Mouse (Mus musculus) monocyte, adult 59 days (primary cell): ENCODE results near the gene Ucp1. TPM values are rescaled to one million over a fixed set of nuclear protein-coding genes. Genes with fewer than 3 reads are reported as not detected.

ENCODE experiments used
- total RNA-seq, 2 experiments: library from RNA; stranded (reverse); gene quantifications; one replicate each; pipeline ENCODE4 v1.2.4; 2023

Gene Ucp1
- total RNA-seq = under 1 TPM; 0.29 to 0.30 TPM

DNA sequence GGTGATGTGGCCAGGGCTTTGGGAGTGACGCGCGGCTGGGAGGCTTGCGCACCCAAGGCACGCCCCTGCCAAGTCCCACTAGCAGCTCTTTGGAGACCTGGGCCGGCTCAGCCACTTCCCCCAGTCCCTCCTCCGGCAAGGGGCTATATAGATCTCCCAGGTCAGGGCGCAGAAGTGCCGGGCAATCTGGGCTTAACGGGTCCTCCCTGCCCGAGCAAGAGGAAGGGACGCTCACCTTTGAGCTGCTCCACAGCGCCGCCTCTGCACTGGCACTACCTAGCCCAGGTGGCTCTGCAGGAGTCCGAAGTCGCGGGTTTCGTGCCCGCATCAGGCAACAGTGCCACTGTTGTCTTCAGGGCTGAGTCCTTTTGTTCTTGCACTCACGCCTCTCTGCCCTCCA lies at the start of gene Ucp1:
TSS of gene Ucp1 (plus strand) at position 177 of the 400 bp plus-strand sequence.

GRCm38 (mm10) chr8:83331899-83332697 lies 41.9 kb downstream of the Ucp1 start, which contains the start of gene Elmod2:
Gene Elmod2 (minus strand): TSS chr8:83332486.

Other genes with a start within 250 kb of the Ucp1 start
- 10 to 100 TPM; 66.3 to 70.7 TPM for gene Tbc1d9, start 125.0 kb upstream of the Ucp1 start, total RNA-seq
- 1 to 10 TPM; 3.4 to 4.8 TPM for gene Gm10645, start 124.2 kb upstream of the Ucp1 start, total RNA-seq
- 10 to 100 TPM in 1 of 2 experiments, 1 to 10 TPM in 1; 8.8 to 14.1 TPM for gene Elmod2, start 42.1 kb downstream of the Ucp1 start, total RNA-seq
- not detected for gene Mgat4d, start 58.1 kb downstream of the Ucp1 start, total RNA-seq
- gene Clgn, start 99.5 kb downstream of the Ucp1 start, total RNA-seq = not detected
- 10 to 100 TPM; 15.4 to 16.8 TPM for gene Scoc, start 168.0 kb downstream of the Ucp1 start, total RNA-seq
- not detected for gene Olfr370, start 245.4 kb downstream of the Ucp1 start, total RNA-seq